Mouse (Mus musculus): ENCODE measurements around the gene Ampd3. TPM values are rescaled to one million over a fixed set of nuclear protein-coding genes. Genes with fewer than 3 reads are reported as not detected.

Gene Ampd3
- polyA plus RNA-seq, 1 experiment, result 4.5 TPM

- TF ChIP-seq FOSL1 (IDR thresholded peaks at IDR 0.05; ENCODE audit: insufficient read depth, low read length, poor library complexity, severe bottlenecking) (no peak), MYOG (IDR thresholded peaks at IDR 0.05; ENCODE audit: control insufficient read depth, extremely low read depth, insufficient read length) (no peak), MAX (IDR thresholded peaks at IDR 0.05) (no peak), MYOD1 (IDR thresholded peaks at IDR 0.05; ENCODE audit: control insufficient read depth, insufficient read length, low read depth) (peak; percentile 84), USF1 (IDR thresholded peaks at IDR 0.05; ENCODE audit: low read depth) (peak; percentile 71)
- Histone ChIP-seq H3ac (ENCODE audit: control insufficient read depth, insufficient read length, low read depth) (no peak overlapping the region), H3K36me3 (ENCODE audit: control insufficient read depth, insufficient read depth) (no peaks in the 10 kb centered on the region), H3K27me3 (ENCODE audit: control insufficient read depth, insufficient read depth, insufficient read length) (no peaks in the 10 kb centered on the region), H3K79me3 (ENCODE audit: low read depth) (no peaks in the 10 kb centered on the region), H3K4me3 (ENCODE audit: insufficient read depth, poor library complexity, severe bottlenecking) (no peak overlapping the region), H3K79me2 (ENCODE audit: control insufficient read depth, insufficient read depth) (no peaks in the 10 kb centered on the region)
Observed at GRCm38 (mm10) chr7:110753926-110754330, 14.1 kb upstream of the Ampd3 start.

- Histone ChIP-seq H3ac (ENCODE audit: control insufficient read depth, insufficient read length, low read depth) (no peak overlapping the region), H3K36me3 (ENCODE audit: control insufficient read depth, insufficient read depth) (no peaks in the 10 kb centered on the region), H3K27me3 (ENCODE audit: control insufficient read depth, insufficient read depth, insufficient read length) (no peaks in the 10 kb centered on the region), H3K79me2 (ENCODE audit: control insufficient read depth, insufficient read depth) (no peaks in the 10 kb centered on the region), H3K4me3 (ENCODE audit: insufficient read depth, poor library complexity, severe bottlenecking) (no peak overlapping the region), H3K79me3 (ENCODE audit: low read depth) (no peaks in the 10 kb centered on the region)
- TF ChIP-seq MYOG (IDR thresholded peaks at IDR 0.05; ENCODE audit: control insufficient read depth, extremely low read depth, insufficient read length) (no peak), USF1 (IDR thresholded peaks at IDR 0.05; ENCODE audit: low read depth) (no peak), MAX (IDR thresholded peaks at IDR 0.05) (no peak), FOSL1 (IDR thresholded peaks at IDR 0.05; ENCODE audit: insufficient read depth, low read length, poor library complexity, severe bottlenecking) (no peak), CEBPB (IDR thresholded peaks at IDR 0.05; ENCODE audit: low read depth) (no peak), MYOD1 (IDR thresholded peaks at IDR 0.05; ENCODE audit: control insufficient read depth, insufficient read length, low read depth) (no peak), CTCF (IDR thresholded peaks at IDR 0.05; ENCODE audit: control insufficient read depth, insufficient read depth, insufficient read length) (no peak)
Observed at GRCm38 (mm10) chr7:110756440-110756839, 11.6 kb upstream of the Ampd3 start.

GRCm38 (mm10) chr7:110762605-110763180, 5.3 kb upstream of the Ampd3 start:
- Histone ChIP-seq H3K27me3 (ENCODE audit: control insufficient read depth, insufficient read depth, insufficient read length) (no peaks in the 10 kb centered on the region), H3K36me3 (ENCODE audit: control insufficient read depth, insufficient read depth) (no peaks in the 10 kb centered on the region), H3K4me3 (ENCODE audit: insufficient read depth, poor library complexity, severe bottlenecking) (no peak overlapping the region), H3K79me2 (ENCODE audit: control insufficient read depth, insufficient read depth) (no peaks in the 10 kb centered on the region), H3K79me3 (ENCODE audit: low read depth) (no peaks in the 10 kb centered on the region), H3ac (ENCODE audit: control insufficient read depth, insufficient read length, low read depth) (no peak overlapping the region)
- TF ChIP-seq FOSL1 (IDR thresholded peaks at IDR 0.05; ENCODE audit: insufficient read depth, low read length, poor library complexity, severe bottlenecking), result no peak
- no peak for TF ChIP-seq MAX (IDR thresholded peaks at IDR 0.05)
- no peak for TF ChIP-seq MYOG (IDR thresholded peaks at IDR 0.05; ENCODE audit: control insufficient read depth, extremely low read depth, insufficient read length)
- no peak for TF ChIP-seq CEBPB (IDR thresholded peaks at IDR 0.05; ENCODE audit: low read depth)
- no peak for TF ChIP-seq MYOD1 (IDR thresholded peaks at IDR 0.05; ENCODE audit: control insufficient read depth, insufficient read length, low read depth)

DNA sequence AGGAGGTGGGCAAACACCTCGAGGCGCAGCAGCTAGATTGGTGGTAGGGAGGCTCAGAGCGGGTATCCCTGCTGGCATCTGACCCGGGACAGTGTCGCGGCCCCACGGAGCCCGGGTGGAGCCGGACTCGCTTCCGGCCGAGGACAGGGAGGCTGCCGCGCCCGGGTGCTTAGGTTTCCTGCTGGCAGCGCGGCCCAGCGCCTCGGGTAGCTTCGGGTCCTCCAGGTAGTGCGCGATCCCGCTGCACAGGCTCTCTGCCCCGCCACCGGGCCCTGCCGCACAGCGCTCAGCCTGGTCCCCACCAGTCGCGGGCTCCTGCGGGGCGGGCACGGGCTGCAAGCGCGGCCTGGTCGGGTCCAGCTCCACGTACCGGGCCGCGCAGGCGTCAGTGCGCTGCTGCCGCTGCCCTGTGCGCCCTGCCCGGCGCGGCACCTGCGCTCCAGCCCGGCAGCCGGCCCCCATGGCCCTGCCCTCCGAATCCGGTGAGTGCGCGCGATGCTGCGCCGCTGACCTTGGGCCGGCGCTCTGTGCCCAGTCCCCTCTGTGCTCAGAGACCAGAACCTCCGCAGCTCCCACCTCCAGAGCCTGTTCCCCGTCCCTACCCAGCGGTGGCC, 552 bp downstream of the Ampd3 start:
- Histone ChIP-seq H3K27me3 (ENCODE audit: control insufficient read depth, insufficient read depth, insufficient read length) (no peaks in the 10 kb centered on the region), H3K79me3 (ENCODE audit: low read depth) (no peaks in the 10 kb centered on the region), H3K79me2 (ENCODE audit: control insufficient read depth, insufficient read depth) (no peaks in the 10 kb centered on the region), H3ac (ENCODE audit: control insufficient read depth, insufficient read length, low read depth) (no peak overlapping the region), H3K4me3 (ENCODE audit: insufficient read depth, poor library complexity, severe bottlenecking) (no peak overlapping the region), H3K36me3 (ENCODE audit: control insufficient read depth, insufficient read depth) (no peaks in the 10 kb centered on the region)
- TF ChIP-seq CEBPB (IDR thresholded peaks at IDR 0.05; ENCODE audit: low read depth) (no peak), USF1 (IDR thresholded peaks at IDR 0.05; ENCODE audit: low read depth) (no peak), MYOG (IDR thresholded peaks at IDR 0.05; ENCODE audit: control insufficient read depth, extremely low read depth, insufficient read length) (no peak), MYOD1 (IDR thresholded peaks at IDR 0.05; ENCODE audit: control insufficient read depth, insufficient read length, low read depth) (no peak), FOSL1 (IDR thresholded peaks at IDR 0.05; ENCODE audit: insufficient read depth, low read length, poor library complexity, severe bottlenecking) (no peak), MAX (IDR thresholded peaks at IDR 0.05) (no peak), CTCF (IDR thresholded peaks at IDR 0.05; ENCODE audit: control insufficient read depth, insufficient read depth, insufficient read length) (no peak)

DNA sequence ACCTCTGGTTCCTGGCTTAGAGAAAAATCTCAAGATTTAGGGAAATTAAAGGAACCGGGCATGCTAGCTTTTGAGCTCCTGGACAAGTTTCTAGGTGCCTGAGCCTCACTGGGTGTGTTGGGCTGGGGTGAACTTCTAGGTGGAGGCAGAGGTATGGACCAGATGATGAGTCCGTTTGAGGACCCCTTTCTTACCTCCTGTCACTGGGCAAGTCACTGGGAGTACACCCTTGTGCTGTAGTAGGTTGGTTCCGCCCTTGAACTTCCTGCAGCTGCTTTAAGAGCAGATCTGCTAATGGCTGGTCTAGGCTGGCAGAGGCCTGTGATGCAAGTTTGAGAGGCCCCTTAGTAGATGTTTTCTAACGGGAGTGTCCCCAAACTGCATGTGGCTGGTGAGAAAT, 1.1 kb downstream of the Ampd3 start:
- H3K4me3 ChIP-seq (ENCODE audit: insufficient read depth, poor library complexity, severe bottlenecking), result no peak overlapping the region
- no peak for TF ChIP-seq FOSL1 (IDR thresholded peaks at IDR 0.05; ENCODE audit: insufficient read depth, low read length, poor library complexity, severe bottlenecking)
- TF ChIP-seq MYOD1 (IDR thresholded peaks at IDR 0.05; ENCODE audit: control insufficient read depth, insufficient read length, low read depth), result no peak
- no peak for TF ChIP-seq CTCF (IDR thresholded peaks at IDR 0.05; ENCODE audit: control insufficient read depth, insufficient read depth, insufficient read length)
- no peak for TF ChIP-seq MAX (IDR thresholded peaks at IDR 0.05)
- TF ChIP-seq USF1 (IDR thresholded peaks at IDR 0.05; ENCODE audit: low read depth), result no peak
- TF ChIP-seq CEBPB (IDR thresholded peaks at IDR 0.05; ENCODE audit: low read depth), result no peak
- TF ChIP-seq MYOG (IDR thresholded peaks at IDR 0.05; ENCODE audit: control insufficient read depth, extremely low read depth, insufficient read length), result no peak

More for the DNA sequence above, 1.1 kb downstream of the Ampd3 start:
- Histone ChIP-seq H3K79me3 (ENCODE audit: low read depth) (no peaks in the 10 kb centered on the region), H3K79me2 (ENCODE audit: control insufficient read depth, insufficient read depth) (no peaks in the 10 kb centered on the region), H3ac (ENCODE audit: control insufficient read depth, insufficient read length, low read depth) (no peak overlapping the region), H3K36me3 (ENCODE audit: control insufficient read depth, insufficient read depth) (no peaks in the 10 kb centered on the region), H3K27me3 (ENCODE audit: control insufficient read depth, insufficient read depth, insufficient read length) (no peaks in the 10 kb centered on the region)

Data from C2C12 (cell line).